Mouse (Mus musculus) G1E (cell line): ENCODE data around the gene Pdxp. TPM values are rescaled to one million over a fixed set of nuclear protein-coding genes. Genes with fewer than 3 reads are reported as not detected.
A peak's percentile ranks its signal among the peaks of the same experiment; 100 is the strongest.

Experiments used
- ATAC-seq: 2 replicates; pipeline ENCODE4 v1.8.0; 2016; ENCODE audit warnings: mild to moderate bottlenecking; ENCODE audit not compliant: insufficient number of reproducible peaks, poor library complexity, low FRiP score, severe bottlenecking; ENCODE audit errors: extremely low read depth
- DNase-seq: peaks from one replicate; pipeline ENCODE4 v3.0.0; 2012; ENCODE audit warnings: low spot score
- H3K27me3 ChIP-seq: 2 replicates; pipeline ENCODE4 v1.6.1; 2012; ENCODE audit warnings: mild to moderate bottlenecking, low read length, inconsistent platforms; ENCODE audit not compliant: insufficient read depth
- H3K36me3 ChIP-seq: replicated peaks from 2 replicates; pipeline ENCODE3; 2012; ENCODE audit warnings: mild to moderate bottlenecking, inconsistent platforms
- H3K4me1 ChIP-seq: 2 replicates; pipeline ENCODE4 v1.6.1; 2012; ENCODE audit warnings: low read depth, low read length, inconsistent platforms, mixed read lengths; ENCODE audit not compliant: insufficient read depth
- H3K4me3 ChIP-seq: 2 replicates; pipeline ENCODE4 v1.5.1; 2012; ENCODE audit warnings: low read depth, mild to moderate bottlenecking, inconsistent platforms, low read length, moderate library complexity, mixed read lengths
- H3K9me3 ChIP-seq: replicated peaks from 2 replicates; pipeline ENCODE4 v1.6.1; 2012; ENCODE audit warnings: inconsistent platforms
- CTCF ChIP-seq: IDR thresholded peaks from 2 replicates; pipeline ENCODE4 v1.5.1; 2012; ENCODE audit warnings: low read depth, low read length, inconsistent platforms, mixed read lengths
- GATA1 ChIP-seq: IDR thresholded peaks from 2 replicates; pipeline ENCODE4 v1.6.1; 2012; ENCODE audit warnings: borderline replicate concordance, low read length, inconsistent platforms, mixed read lengths
- GATA2 ChIP-seq: IDR thresholded peaks from 2 replicates; pipeline ENCODE4 v1.6.1; 2012; ENCODE audit warnings: low read depth, low read length, inconsistent platforms, borderline replicate concordance
- POLR2AphosphoS5 ChIP-seq: IDR thresholded peaks from 2 replicates; pipeline ENCODE4 v1.6.1; 2012; ENCODE audit warnings: low read depth, low read length, inconsistent platforms; ENCODE audit not compliant: insufficient replicate concordance
- TAL1 ChIP-seq: conservative IDR thresholded peaks from 2 replicates; pipeline ENCODE4 v1.6.1; 2012; ENCODE audit warnings: low read depth, low read length, inconsistent platforms, mixed read lengths
- polyA plus RNA-seq: library from polyadenylated mRNA; stranded (reverse); fragments of >175 nt; gene quantifications from 2 replicates; pipeline ENCODE4 v1.2.3, GENCODE M21; 2012
- total RNA-seq, 2 experiments: library from RNA; stranded (forward) in 1 of 2; stranded (reverse) in 1 of 2; fragments of 200-1000 nt in 1 of 2; fragments of >200 nt in 1 of 2; fragmentation: Nextera tagmentation in 1 of 2; gene quantifications; 2 replicates each; pipeline ENCODE4 v1.2.3; 2014 to 2017

Pdxp gene
- total and polyA plus RNA-seq, 3 experiments = 13.9 to 40.6 (median 26.6) TPM

DNA sequence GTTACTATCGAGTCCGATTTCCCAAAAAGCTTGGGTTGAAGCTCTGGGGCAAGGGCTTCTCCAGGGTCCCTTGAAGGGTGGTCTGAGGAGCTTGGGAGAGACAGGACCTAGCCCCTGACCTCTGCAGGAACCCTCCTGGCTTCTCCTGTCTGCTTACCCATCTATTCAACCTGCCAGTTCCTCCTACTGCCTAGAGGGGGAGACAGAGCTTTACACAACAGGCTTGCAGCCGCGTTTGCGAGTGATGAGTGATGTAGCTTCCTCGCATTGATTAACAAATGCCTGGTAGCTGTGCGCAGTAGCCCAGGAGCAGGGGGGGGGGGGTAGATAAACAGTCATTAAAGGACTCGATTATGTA lies 1.9 kb downstream of the Pdxp start:
- H3K4me1 ChIP-seq = peaks cover 84% of the 10 kb centered on the region
- H3K36me3 ChIP-seq = peaks cover 86% of the 10 kb centered on the region
- ATAC-seq (no peak), DNase-seq (peak; percentile 77)
- peak overlapping the region; percentile 98 for H3K4me3 ChIP-seq
- TF ChIP-seq GATA2 (no peak), CTCF (peak; percentile 83)
- no peaks in the 10 kb centered on the region for H3K9me3 ChIP-seq
- no peaks in the 10 kb centered on the region for H3K27me3 ChIP-seq

GRCm38 (mm10) chr15:78916052-78916826 lies 2.5 kb downstream of the Pdxp start:
- TF ChIP-seq GATA2 (no peak), POLR2AphosphoS5 (no peak), GATA1 (no peak), CTCF (no peak), TAL1 (no peak)
- Histone ChIP-seq H3K27me3 (no peaks in the 10 kb centered on the region), H3K36me3 (peaks cover 81% of the 10 kb centered on the region), H3K4me1 (peaks cover 79% of the 10 kb centered on the region), H3K9me3 (peaks cover under 1% of the 10 kb centered on the region; the same call in 1 of the 2 replicates), H3K4me3 (peak overlapping the region; percentile 98)
- DNase-seq (no peak), ATAC-seq (no peak)

GRCm38 (mm10) chr15:78918126-78918525 lies 4.4 kb downstream of the Pdxp start:
- Histone ChIP-seq H3K27me3 (no peaks in the 10 kb centered on the region), H3K4me3 (peak overlapping the region; percentile 24; the same call in 1 of the 2 replicates), H3K36me3 (peaks cover 72% of the 10 kb centered on the region), H3K4me1 (peaks cover 81% of the 10 kb centered on the region), H3K9me3 (peaks cover 5% of the 10 kb centered on the region)
- DNase-seq (no peak), ATAC-seq (no peak)
- TF ChIP-seq GATA2 = no peak
- TF ChIP-seq GATA1 = no peak
- no peak for TF ChIP-seq TAL1

GRCm38 (mm10) chr15:78919914-78920313 lies 6.2 kb downstream of the Pdxp start:
- no peak for ATAC-seq
- Histone ChIP-seq H3K27me3 (no peaks in the 10 kb centered on the region), H3K4me1 (peaks cover 88% of the 10 kb centered on the region), H3K4me3 (no peak overlapping the region), H3K36me3 (peaks cover 65% of the 10 kb centered on the region), H3K9me3 (peaks cover 5% of the 10 kb centered on the region)
- TF ChIP-seq POLR2AphosphoS5 (no peak), TAL1 (no peak), GATA2 (no peak), GATA1 (no peak), CTCF (no peak)
- DNase-seq = no peak

GRCm38 (mm10) chr15:78922700-78923099 lies 9.0 kb downstream of the Pdxp start:
- ATAC-seq (peak; percentile 46), DNase-seq (peak; percentile 83)
- peaks cover 5% of the 10 kb centered on the region for H3K9me3 ChIP-seq
- H3K4me3 ChIP-seq = peak overlapping the region; percentile 66
- peaks cover 80% of the 10 kb centered on the region for H3K4me1 ChIP-seq
- H3K36me3 ChIP-seq = peaks cover 42% of the 10 kb centered on the region
- no peaks in the 10 kb centered on the region for H3K27me3 ChIP-seq
- TF ChIP-seq TAL1 = peak; percentile 92
- TF ChIP-seq CTCF = no peak

- Histone ChIP-seq H3K36me3 (peaks cover 40% of the 10 kb centered on the region), H3K27me3 (no peaks in the 10 kb centered on the region), H3K4me3 (peak overlapping the region; percentile 66), H3K9me3 (peaks cover 5% of the 10 kb centered on the region), H3K4me1 (peaks cover 79% of the 10 kb centered on the region)
- ATAC-seq (peak; percentile 62), DNase-seq (peak; percentile 80)
- TF ChIP-seq TAL1 (no peak), CTCF (no peak), GATA2 (no peak), GATA1 (no peak), POLR2AphosphoS5 (no peak)
These were observed 9.9 kb downstream of the Pdxp start for GRCm38 (mm10) chr15:78923585-78923984.

DNA sequence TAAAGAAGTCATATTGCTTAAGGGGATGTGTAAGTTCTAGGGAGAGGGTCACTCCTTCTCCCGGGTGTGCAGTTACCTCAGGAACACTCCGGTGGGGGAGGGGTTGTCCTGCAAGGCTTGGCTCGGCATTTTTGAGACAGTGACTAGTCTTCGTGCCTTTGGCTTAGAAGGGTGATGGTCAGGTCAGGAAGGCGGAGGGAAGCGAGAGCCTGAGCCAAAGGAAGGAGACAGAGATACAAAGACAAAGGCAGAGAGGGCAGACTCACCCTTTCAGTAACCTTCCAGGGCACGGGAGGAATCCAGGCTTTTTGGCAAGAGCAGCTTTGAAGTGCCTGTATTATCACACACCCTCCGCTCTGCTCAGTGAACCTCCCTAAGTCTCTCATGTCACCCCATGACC lies 11.4 kb downstream of the Pdxp start:
- no peak for TF ChIP-seq CTCF
- no peak for TF ChIP-seq GATA2
- TF ChIP-seq GATA1 = no peak
- TF ChIP-seq POLR2AphosphoS5 = no peak
- no peak for TF ChIP-seq TAL1
- no peak for ATAC-seq
- H3K4me1 ChIP-seq = peaks cover 80% of the 10 kb centered on the region
- peaks cover 38% of the 10 kb centered on the region for H3K36me3 ChIP-seq
- H3K9me3 ChIP-seq = peaks cover 5% of the 10 kb centered on the region
- no peak for DNase-seq
- H3K4me3 ChIP-seq = peak overlapping the region; percentile 79; the same call in 1 of the 2 replicates
- no peaks in the 10 kb centered on the region for H3K27me3 ChIP-seq
